Mouse (Mus musculus) T-helper 2 cell (primary cell): ENCODE results near the gene Dnaja2.

ENCODE experiments used
- in situ Hi-C: fragments of 300-600 bp; cut with MboI, MseI; formaldehyde crosslinking; loops from one replicate; pipeline ENCODE4 v1.15.1; 2025; ENCODE audit warnings: high pct_unique_total_duplicates

Dnaja2 gene

GRCm38 (mm10) chr8:85502381-85502780 is 52.8 kb downstream of the Dnaja2 start:
- in situ Hi-C loops: no loop called here

- in situ Hi-C loops: no loop called here
Measured at GRCm38 (mm10) chr8:85500955-85501685, 54.0 kb downstream of the Dnaja2 start.

GRCm38 (mm10) chr8:85500460-85500859 is 54.7 kb downstream of the Dnaja2 start:
- in situ Hi-C loops: no loop called here

GRCm38 (mm10) chr8:85498577-85498976 is 56.6 kb downstream of the Dnaja2 start:
- in situ Hi-C loops: no loop called here

GRCm38 (mm10) chr8:85496778-85497177 is 58.4 kb downstream of the Dnaja2 start:
- in situ Hi-C loops: no loop called here

- in situ Hi-C loops: no loop called here
Measured at GRCm38 (mm10) chr8:85496125-85496524, 59.0 kb downstream of the Dnaja2 start.

GRCm38 (mm10) chr8:85492940-85493931 is 61.9 kb downstream of the Dnaja2 start:
- in situ Hi-C loops: no loop called here

- in situ Hi-C loops: no loop called here
Measured at GRCm38 (mm10) chr8:85492125-85492875, 62.8 kb downstream of the Dnaja2 start, which contains the start of gene Gpt2. Gene Gpt2, plus strand, starts transcription at chr8:85492576.

GRCm38 (mm10) chr8:85489546-85489945 is 65.6 kb downstream of the Dnaja2 start:
- in situ Hi-C loops: no loop called here

GRCm38 (mm10) chr8:85488631-85489030 is 66.5 kb downstream of the Dnaja2 start:
- in situ Hi-C loops: no loop called here

- in situ Hi-C loops: no loop called here
Measured at GRCm38 (mm10) chr8:85487906-85488620, 67.1 kb downstream of the Dnaja2 start.
